Mouse (Mus musculus) embryonic fibroblast, embryonic 13.5 days (primary cell): ENCODE measurements around the gene Krtap22-2.

ENCODE experiments used
- CTCF ChIP-seq: IDR thresholded peaks from 2 replicates; pipeline ENCODE4 v1.5.1; 2011; ENCODE audit warnings: mild to moderate bottlenecking, control low read depth, low read length, moderate library complexity, borderline replicate concordance; ENCODE audit not compliant: insufficient read depth
- POLR2A ChIP-seq: IDR thresholded peaks from 2 replicates; pipeline ENCODE4 v1.6.1; 2011; ENCODE audit warnings: low read depth, mild to moderate bottlenecking, control low read depth, low read length, moderate library complexity

DNA sequence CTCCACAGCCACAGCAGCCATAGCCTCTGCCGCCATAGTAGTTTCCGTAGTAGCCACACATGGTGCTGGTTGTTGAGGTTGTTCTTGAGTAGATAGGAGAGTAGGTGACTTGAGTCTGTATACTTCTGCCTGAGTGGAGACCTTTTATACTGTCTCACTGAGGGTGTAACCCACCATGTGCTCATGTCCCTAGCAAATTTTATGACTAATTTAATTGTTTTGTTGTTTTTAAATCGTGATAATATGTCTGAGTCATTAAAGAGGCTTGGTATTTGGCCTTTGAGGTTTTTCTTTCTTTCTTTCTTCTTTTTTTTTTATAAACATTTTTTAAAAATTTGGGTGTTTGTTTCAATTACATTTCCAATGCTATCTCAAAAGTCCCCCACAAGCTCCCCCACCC lies 37.2 kb upstream of the Krtap22-2 start, which contains the start of gene Krtap6-5:
- no peak for TF ChIP-seq CTCF
- TF ChIP-seq POLR2A, result no peak
